Mouse (Mus musculus) frontal cortex, adult 2 months (tissue): ENCODE results near the gene Akt2. TPM values are rescaled to one million over a fixed set of nuclear protein-coding genes. Genes with fewer than 3 reads are reported as not detected.

Experiments used
- DNase-seq, 2 experiments: peaks; one replicate each; pipeline ENCODE4 v3.0.0; 2022; ENCODE audit warnings: low spot score in 1 of 2; ENCODE audit errors: extremely low spot score in 1 of 2
- polyA plus RNA-seq: library from polyadenylated mRNA; depleted of rRNA; stranded (reverse); fragments of >200 nt; gene quantifications from 2 replicates; pipeline ENCODE4 v1.2.3, GENCODE M21; 2012

Gene Akt2
- polyA plus RNA-seq, 1 experiment = 114 TPM

DNA sequence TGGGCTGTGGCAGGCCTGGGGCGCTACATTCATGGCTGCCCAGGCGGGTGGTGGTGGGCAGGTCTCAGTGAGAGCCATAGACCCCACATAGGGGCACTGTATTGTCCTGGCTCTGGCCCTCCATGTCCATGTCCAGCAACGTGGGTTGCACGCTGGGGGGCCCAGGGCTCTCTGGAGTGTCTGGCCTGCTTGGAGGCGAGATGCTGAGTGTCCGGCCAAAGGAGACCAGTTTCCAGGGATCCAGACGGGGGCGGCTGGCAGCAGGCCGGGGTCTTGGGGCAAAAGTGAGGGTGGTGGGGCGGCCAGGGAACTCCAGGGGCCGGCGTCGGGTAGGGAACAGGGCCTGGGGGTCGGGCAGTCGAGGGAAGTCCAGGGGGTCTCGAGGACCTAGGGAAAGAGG is 65.2 kb downstream of the Akt2 start:
- no peak for DNase-seq

DNA sequence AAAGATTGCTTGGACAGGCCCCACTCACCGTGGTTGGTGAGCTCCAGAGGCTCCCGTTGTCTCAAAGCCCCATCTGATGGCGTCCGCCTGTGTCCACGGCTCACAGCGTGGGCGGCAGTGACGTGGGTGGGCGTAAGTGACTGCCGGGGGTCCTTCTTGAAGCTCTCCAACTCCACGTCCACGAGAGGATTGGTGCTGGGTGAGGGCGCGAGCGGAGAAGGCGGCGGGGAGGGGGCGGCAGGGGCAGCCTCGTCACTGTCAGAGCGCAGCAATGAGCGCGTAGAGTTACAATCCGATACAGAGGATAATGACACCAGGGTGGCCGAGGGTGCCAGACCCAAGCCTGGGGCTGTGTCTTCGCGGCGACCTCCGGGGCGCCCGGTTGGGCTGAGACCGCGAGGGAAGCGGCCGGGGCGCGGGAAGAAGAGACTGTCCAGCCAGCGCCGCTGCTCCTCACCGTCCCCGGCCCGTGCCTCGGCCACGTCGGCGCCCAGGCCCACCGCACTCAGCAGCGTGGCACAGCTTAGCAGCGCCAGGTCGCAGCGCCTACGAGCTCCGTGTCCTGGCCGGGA is 66.6 kb downstream of the Akt2 start:
- no peak for DNase-seq

DNA sequence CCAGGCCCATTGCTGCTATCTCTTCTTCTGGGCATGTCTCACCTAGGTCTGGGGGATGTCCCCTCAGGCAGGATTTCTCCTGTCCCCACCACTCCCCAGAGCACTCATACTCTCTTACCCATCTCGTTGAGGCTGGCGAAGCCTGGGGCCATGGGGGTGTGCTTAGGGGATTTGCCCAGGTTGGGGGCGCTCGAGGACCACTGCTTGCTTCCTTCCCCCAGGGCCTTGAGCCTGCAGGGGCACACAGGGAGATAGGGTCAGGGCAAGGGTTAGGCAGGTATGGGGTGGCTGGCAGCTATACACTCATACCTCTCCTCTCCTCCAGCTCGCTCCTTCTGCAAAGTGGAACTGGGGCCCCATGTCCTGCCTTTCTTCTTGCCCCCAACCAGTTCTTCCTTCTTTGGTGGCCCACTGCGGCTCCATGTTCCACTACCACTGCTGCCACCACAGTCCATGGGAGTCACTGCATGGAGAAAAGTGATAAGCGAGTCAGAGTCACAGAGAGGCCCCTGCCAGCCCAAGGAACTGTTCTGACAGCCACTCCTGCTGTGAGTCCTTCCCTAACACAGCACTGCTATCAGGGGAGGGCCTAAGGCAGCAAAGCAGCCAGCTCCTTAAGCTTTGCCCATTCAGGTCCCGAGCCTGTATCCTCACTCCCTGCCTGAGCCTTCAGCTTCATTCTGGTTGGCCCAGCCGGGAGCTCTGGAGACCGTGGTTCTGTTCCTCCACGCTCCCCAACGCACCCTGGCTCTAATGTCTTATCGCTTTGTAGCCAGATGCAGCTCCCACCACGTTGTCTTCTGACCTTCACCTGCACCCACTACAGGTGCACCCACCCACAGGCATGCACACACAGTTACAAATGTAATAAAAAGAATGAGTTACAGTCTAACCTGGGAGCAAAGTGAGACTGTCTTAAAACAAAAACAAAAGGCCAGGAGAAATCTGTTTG is 67.6 kb downstream of the Akt2 start:
- DNase-seq = no peak

GRCm38 (mm10) chr7:27662038-27662437 is 70.7 kb downstream of the Akt2 start:
- DNase-seq = no peak

- DNase-seq = no peak
Measured at GRCm38 (mm10) chr7:27673064-27673574, 81.8 kb downstream of the Akt2 start.

GRCm38 (mm10) chr7:27673575-27674131 is 82.3 kb downstream of the Akt2 start:
- no peak for DNase-seq

DNA sequence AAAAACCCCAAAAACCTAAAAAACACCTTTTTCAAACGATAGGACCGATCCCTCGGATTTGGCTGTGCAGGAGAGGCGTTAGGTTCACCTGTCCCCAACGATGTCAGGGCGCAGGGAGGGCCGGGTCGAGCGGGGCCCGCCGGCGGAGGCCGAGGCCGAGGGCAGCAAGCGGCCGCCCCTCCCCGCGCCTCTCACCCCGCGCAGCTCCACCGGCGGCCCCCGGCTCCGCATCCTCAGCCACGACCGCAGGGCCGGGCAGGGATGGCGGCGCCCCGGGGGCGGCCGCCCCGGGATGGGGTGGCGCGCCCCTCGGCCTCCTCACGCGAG is 82.8 kb downstream of the Akt2 start:
- DNase-seq = no peak

GRCm38 (mm10) chr7:27674522-27675221 is 83.3 kb downstream of the Akt2 start, which contains the start of gene Map3k10:
Gene Map3k10 (minus strand): TSS chr7:27674598.
- peak; percentile 90 to 95 for DNase-seq

- no peak for DNase-seq
Measured at GRCm38 (mm10) chr7:27675222-27675612, 83.9 kb downstream of the Akt2 start.

DNA sequence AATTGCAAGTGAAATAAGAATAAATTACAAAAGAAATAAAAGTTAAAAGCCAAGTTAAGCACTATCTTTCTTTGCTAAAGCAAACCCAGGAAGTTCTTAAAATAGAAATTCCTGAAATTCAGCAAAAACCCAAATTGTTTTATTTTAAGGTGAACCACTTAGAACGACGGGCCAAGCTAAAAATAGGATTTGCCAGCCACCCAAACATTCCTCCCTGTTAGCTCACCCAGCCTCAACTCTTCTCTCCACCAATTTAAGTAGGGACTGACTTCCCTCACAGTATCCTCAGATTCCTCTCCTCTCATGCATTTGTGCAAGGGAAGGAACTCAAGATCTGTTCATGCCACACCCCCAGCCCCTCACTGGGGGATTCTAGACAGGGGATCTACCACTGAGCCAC is 91.9 kb downstream of the Akt2 start:
- no peak for DNase-seq

DNA sequence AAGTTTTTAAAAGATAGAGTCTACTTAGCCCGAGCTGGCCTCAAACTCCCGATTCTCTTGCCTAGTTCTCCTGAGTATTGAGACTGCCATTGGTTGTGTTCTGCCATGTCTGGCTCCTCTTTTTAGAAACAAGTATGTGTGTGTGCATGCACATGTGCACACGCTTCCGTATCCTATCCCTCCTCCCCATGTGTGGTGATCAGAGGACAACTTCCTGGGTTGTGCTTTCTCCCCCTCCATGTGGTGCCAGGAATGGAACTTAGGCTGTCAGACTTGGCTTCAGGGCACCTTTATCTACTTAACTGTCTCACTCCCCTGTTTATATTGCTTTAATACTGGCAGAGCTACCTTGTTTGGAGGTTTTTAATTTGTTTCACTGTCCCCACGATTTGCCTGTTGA is 93.9 kb downstream of the Akt2 start:
- DNase-seq = no peak

GRCm38 (mm10) chr7:27685681-27686080 is 94.3 kb downstream of the Akt2 start:
- no peak for DNase-seq

- DNase-seq = no peak
Measured at GRCm38 (mm10) chr7:27687043-27687442, 95.7 kb downstream of the Akt2 start.

DNA sequence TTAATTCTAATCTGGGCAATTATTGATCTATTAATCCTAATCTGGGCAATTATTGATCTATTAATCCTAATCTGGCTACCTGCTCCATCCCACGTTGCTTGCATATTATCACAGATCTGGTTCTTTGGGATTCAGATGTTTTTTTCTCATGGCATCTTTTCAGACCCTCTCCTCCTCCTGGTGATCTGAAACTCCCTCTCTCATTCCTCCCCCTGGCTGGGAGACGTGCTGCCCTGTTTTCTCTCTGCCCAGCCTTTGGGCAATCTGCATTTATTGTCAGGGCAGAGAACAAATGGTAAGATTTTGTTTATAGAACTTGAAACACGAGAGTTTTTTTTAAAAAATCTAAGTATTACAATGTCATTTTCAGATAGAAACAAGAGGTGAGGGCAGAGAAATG is 96.5 kb downstream of the Akt2 start:
- DNase-seq = no peak

- DNase-seq = no peak
Measured at GRCm38 (mm10) chr7:27688246-27688788, 97.0 kb downstream of the Akt2 start.

- peak; percentile 97 for DNase-seq
Measured at GRCm38 (mm10) chr7:27688815-27689612, 97.7 kb downstream of the Akt2 start, which contains the start of gene Zfp607b. Gene Zfp607b (plus strand): TSS chr7:27689340.
